Mouse (Mus musculus) Patski (cell line): ENCODE measurements at regions not wholly inside any gene's neighbourhood (a gene's known extent, or its start where the extent isn't known, plus 50 kb on each side); places are given as distances from the start of the nearest gene placed in this dataset.

Source experiments
- ATAC-seq: fragments of 100-300 bp; one replicate; pipeline ENCODE4 v1.8.0; 2021
- CTCF ChIA-PET: fragments of 350-600 bp; sonication (Branson Sonifier 250); formaldehyde crosslinking; loops from one replicate; lab custom pipeline; 2022; ENCODE audit warnings: inconsistent platforms; lab: Charles Lee
- POLR2A ChIA-PET: fragments of 350-600 bp; sonication (Branson Sonifier 250); formaldehyde crosslinking; loops from one replicate; lab custom pipeline; 2022; ENCODE audit warnings: antibody characterized with exemption, inconsistent platforms; lab: Charles Lee
- DNase-seq: peaks from one replicate; pipeline ENCODE4 v3.0.0-alpha.2; 2011; ENCODE audit warnings: low read depth, low spot score
- H3K27me3 ChIP-seq: fragments of 371-371 bp; one replicate; pipeline ENCODE4 v1.5.1; 2021
- CTCF ChIP-seq: fragments of 100-300 bp; IDR thresholded peaks from one replicate; pipeline ENCODE4 v1.5.1; 2021
- in situ Hi-C: fragments of 300-500 bp; cut with MboI; formaldehyde crosslinking; loops from 3 replicates; pipeline ENCODE4 v1.11.1; 2018; ENCODE audit warnings: low pct_unique_long_range_greater_than_20kb, mixed read lengths

- in situ Hi-C loops, result no loop called here
- CTCF ChIA-PET, result no interaction called here
Measured at GRCm38 (mm10) chr9:91652384-91653100, 286.9 kb upstream of the Zic1 start.

GRCm38 (mm10) chr9:91610401-91610800 is 244.8 kb upstream of the Zic1 start:
- no peak for TF ChIP-seq CTCF
- no peak for ATAC-seq
- DNase-seq, result no peak
- POLR2A ChIA-PET, result no interaction called here
- CTCF ChIA-PET, result no interaction called here
- in situ Hi-C loops, result no loop called here
- no peaks in the 10 kb centered on the region for H3K27me3 ChIP-seq

More at GRCm38 (mm10) chr9:91652384-91653100, 286.9 kb upstream of the Zic1 start:
- DNase-seq (no peak), ATAC-seq (no peak)
- POLR2A ChIA-PET, result no interaction called here
- no peak for TF ChIP-seq CTCF
- no peaks in the 10 kb centered on the region for H3K27me3 ChIP-seq

DNA sequence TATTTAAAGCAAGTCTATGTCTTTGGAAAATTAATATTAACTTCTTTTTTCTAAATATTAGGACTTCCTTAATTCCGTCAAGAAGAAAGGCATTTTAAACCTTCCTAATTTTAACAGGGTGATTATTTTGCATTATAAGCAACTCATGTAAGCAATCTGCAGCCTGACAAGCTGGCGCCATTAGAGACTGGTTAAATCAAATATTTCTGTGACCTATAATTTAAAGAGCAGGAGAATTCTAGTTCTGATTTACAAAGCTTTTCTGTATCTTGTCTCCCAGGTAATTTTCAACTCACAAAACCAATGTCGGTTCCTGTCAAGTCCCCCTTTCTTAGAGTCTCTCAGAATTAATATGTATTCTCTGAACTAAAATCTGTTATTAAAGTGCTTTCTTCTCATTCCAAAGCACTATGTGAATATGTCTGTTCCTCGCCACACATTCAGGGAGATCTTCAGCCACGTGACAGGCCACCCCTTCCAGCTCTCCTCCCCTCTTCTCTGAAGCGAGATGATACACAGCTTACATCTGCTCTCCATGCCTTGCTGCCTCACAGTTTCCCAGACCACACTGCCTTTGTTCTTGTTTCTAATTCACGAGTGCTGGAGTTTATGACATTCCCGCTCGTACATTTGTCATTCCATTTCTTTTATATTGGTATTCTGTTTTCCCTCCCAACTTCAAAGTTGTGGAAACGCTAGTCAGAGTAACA is 244.0 kb upstream of the Zic1 start:
- in situ Hi-C loops, result no loop called here
- CTCF ChIA-PET, result no interaction called here
- ATAC-seq (no peak), DNase-seq (no peak)
- POLR2A ChIA-PET, result no interaction called here
- no peaks in the 10 kb centered on the region for H3K27me3 ChIP-seq
- TF ChIP-seq CTCF, result no peak

DNA sequence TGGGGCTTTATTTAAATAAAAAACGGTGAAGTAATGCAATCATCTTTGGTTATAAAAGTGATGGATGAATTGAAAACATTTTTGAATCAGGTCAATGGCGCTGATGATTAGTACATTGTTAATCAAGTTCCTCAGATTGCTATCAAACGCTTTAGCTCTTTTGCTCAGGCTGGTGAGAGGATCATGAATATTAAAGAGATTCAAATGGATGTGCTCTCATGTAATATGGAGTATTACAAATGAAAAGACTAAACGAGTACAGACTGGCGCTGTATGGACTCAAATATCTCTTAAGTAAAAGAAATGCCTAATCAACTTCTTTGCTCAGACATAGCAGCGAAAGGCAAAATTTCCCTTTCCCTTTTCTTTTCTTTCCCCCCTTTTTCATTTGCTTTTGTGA is 236.1 kb upstream of the Zic1 start:
- in situ Hi-C loops, result no loop called here

GRCm38 (mm10) chr9:91591915-91592314 is 226.3 kb upstream of the Zic1 start:
- no peak for ATAC-seq
- in situ Hi-C loops, result no loop called here
- DNase-seq, result no peak
- ChIA-PET POLR2A (no interaction called here), CTCF (no interaction called here)
- no peaks in the 10 kb centered on the region for H3K27me3 ChIP-seq
- no peak for TF ChIP-seq CTCF

More for the DNA sequence above, 236.1 kb upstream of the Zic1 start:
- DNase-seq (no peak), ATAC-seq (no peak)
- ChIA-PET CTCF (no interaction called here), POLR2A (no interaction called here)
- no peak for TF ChIP-seq CTCF
- no peaks in the 10 kb centered on the region for H3K27me3 ChIP-seq

- no peaks in the 10 kb centered on the region for H3K27me3 ChIP-seq
- ChIA-PET CTCF (no interaction called here), POLR2A (no interaction called here)
- ATAC-seq (no peak), DNase-seq (no peak)
- no peak for TF ChIP-seq CTCF
- in situ Hi-C loops, result no loop called here
Measured at GRCm38 (mm10) chr9:91588756-91589155, 223.1 kb upstream of the Zic1 start.

DNA sequence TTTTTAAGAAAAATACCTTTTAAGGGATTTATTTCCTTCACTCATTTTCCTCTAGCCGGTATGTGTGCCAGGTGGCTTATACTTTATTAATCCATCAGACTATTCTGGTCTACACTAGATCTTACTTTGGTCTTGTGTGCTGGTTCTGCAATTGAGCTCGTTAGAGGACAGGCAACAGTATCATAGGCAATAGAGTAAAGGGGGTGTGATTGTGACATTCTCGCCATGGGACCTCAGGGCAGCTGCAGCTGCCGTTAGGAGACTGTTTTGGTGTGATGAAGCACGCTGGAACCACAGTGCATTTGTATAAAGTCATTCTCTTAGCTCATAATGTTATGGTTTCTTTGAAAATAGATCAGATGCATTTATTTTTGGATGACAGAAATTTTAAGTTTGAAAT is 222.3 kb upstream of the Zic1 start:
- in situ Hi-C loops, result no loop called here
- ATAC-seq (no peak), DNase-seq (no peak)
- ChIA-PET CTCF (no interaction called here), POLR2A (no interaction called here)
- no peak for TF ChIP-seq CTCF
- H3K27me3 ChIP-seq, result no peaks in the 10 kb centered on the region

DNA sequence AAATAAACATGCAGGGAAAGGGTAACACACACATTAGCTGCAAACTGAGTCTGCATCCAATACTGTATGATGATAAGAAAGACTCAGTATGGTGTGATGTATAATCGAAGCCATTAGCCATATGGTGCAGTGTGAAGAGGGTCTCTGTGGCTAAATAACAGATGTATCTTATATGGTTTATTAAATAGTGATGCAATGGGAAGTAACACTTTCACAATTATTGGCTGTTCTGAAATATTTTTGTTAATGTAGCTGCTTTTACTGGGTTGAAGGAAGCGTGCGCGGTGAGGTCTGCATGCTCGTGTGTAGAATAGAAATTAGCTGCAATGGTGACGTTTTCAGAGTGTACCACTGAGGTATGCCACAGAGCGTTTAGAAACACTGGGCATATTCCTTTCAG is 221.7 kb upstream of the Zic1 start:
- in situ Hi-C loops, result no loop called here
- ChIA-PET CTCF (no interaction called here), POLR2A (no interaction called here)
- H3K27me3 ChIP-seq, result no peaks in the 10 kb centered on the region
- TF ChIP-seq CTCF, result no peak
- no peak for DNase-seq
- ATAC-seq, result no peak

DNA sequence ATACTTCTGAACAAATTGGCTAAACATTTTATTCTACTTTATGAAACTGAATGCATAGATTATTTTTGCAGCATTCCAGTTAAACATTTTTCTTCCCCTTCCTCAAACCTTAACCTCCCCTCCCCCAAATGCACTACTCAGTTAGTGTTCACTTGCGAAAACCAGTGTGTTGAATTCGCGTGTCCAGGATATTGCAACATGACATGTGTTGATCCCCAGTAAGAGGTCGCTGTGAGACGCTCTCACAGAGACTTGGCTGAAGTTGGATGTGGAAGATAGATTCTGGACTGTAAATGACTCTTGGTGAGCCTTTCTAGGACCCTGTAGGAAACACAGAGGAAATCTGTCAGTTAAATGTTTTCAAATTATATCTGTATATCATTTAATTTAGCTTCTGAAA is 221.0 kb upstream of the Zic1 start:
- in situ Hi-C loops, result no loop called here
- H3K27me3 ChIP-seq, result no peaks in the 10 kb centered on the region
- DNase-seq (no peak), ATAC-seq (no peak)
- POLR2A ChIA-PET, result no interaction called here
- TF ChIP-seq CTCF, result no peak
- CTCF ChIA-PET, result no interaction called here

- no peaks in the 10 kb centered on the region for H3K27me3 ChIP-seq
- POLR2A ChIA-PET, result no interaction called here
- CTCF ChIA-PET, result no interaction called here
- TF ChIP-seq CTCF, result no peak
- no peak for ATAC-seq
- in situ Hi-C loops, result no loop called here
- no peak for DNase-seq
Measured at GRCm38 (mm10) chr9:91574156-91574555, 208.5 kb upstream of the Zic1 start.

DNA sequence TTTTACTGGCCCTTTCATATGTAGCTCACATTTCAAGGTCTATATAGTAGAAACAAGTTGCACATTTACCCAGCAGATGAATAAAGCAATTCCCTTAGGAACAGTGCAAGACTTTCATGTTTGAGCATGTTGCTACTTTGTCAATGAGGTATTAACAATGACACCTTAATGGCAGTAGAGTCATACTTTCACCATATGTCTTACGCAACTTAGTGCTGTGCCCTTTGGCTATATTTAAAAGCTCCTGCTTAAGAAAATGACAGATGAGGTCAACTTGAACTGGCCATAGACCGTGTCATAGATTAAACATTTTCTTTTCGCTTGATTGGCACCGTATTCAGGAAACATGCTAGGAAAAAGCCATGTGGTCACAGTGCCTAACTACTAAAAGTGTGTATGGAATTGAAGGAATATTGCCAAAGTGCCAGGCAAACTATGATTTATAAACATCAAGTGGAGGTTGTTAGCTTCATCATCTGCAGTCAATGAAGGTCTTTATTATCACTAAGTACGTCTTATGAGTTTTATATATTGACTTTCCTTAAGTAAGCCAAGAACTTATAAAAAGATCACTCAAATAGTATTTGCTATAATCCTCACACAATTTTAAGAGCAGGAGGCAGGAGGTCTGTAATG is 200.5 kb upstream of the Zic1 start:
- no peak for ATAC-seq
- in situ Hi-C loops, result no loop called here
- POLR2A ChIA-PET, result no interaction called here

More for the DNA sequence above, 200.5 kb upstream of the Zic1 start:
- H3K27me3 ChIP-seq, result no peaks in the 10 kb centered on the region
- no peak for DNase-seq
- CTCF ChIA-PET, result no interaction called here
- TF ChIP-seq CTCF, result no peak
